Mouse (Mus musculus) heart, embryonic 11.5 days (tissue): ENCODE measurements at regions not wholly inside any gene's neighbourhood (a gene's known extent, or its start where the extent isn't known, plus 50 kb on each side); places are given as distances from the start of the nearest gene placed in this dataset.

ENCODE experiments used
- ATAC-seq: fragments of 200-750 bp; cut with Nextera tagmentation; replicated peaks from 2 replicates; pipeline ENCODE4 v1.8.0; 2017; ENCODE audit warnings: moderate library complexity; ENCODE audit not compliant: insufficient number of reproducible peaks, low FRiP score, low TSS enrichment
- H3K27ac ChIP-seq: fragments of 300-500 bp; sonication (generic); 2 replicates; pipeline ENCODE4 v1.5.1; 2014; ENCODE audit warnings: mild to moderate bottlenecking, low read depth, low read length
- H3K27me3 ChIP-seq: fragments of 300-500 bp; sonication (generic); 2 replicates; pipeline ENCODE4 v1.6.1; 2014; ENCODE audit warnings: mild to moderate bottlenecking, low read length, mixed read lengths; ENCODE audit not compliant: control insufficient read depth, insufficient read depth
- H3K36me3 ChIP-seq: fragments of 300-500 bp; sonication (generic); 2 replicates; pipeline ENCODE4 v1.6.1; 2014; ENCODE audit warnings: mild to moderate bottlenecking, low read length, moderate library complexity, mixed read lengths; ENCODE audit not compliant: control insufficient read depth, insufficient read depth
- H3K4me1 ChIP-seq: fragments of 300-500 bp; sonication (generic); 2 replicates; pipeline ENCODE4 v1.6.1; 2014; ENCODE audit warnings: low read length; ENCODE audit not compliant: control insufficient read depth, insufficient read depth
- H3K4me2 ChIP-seq: fragments of 300-500 bp; sonication (generic); 2 replicates; pipeline ENCODE4 v1.6.1; 2014; ENCODE audit warnings: mild to moderate bottlenecking, moderate library complexity
- H3K4me3 ChIP-seq: fragments of 300-500 bp; sonication (generic); 2 replicates; pipeline ENCODE4 v1.5.1; 2014; ENCODE audit warnings: low read depth, low read length
- H3K9ac ChIP-seq: fragments of 300-500 bp; sonication (generic); 2 replicates; pipeline ENCODE4 v1.6.1; 2014; ENCODE audit warnings: mild to moderate bottlenecking, low read depth, low read length, moderate library complexity
- H3K9me3 ChIP-seq: fragments of 300-500 bp; sonication (generic); replicated peaks from 2 replicates; pipeline ENCODE4 v1.6.1; 2016; ENCODE audit warnings: low read length; ENCODE audit not compliant: control insufficient read depth
- WGBS: fragments of 180-500 bp; shearing (Covaris S2); extraction: QIAGEN DNeasy Blood & Tissue Kit; methylation state at CpG from one replicate; pipeline ENCODE4 v1.1.7; 2014; ENCODE audit not compliant: insufficient replicate concordance; 5-methylcytosine and 5-hydroxymethylcytosine counted together

GRCm38 (mm10) chr3:99047156-99047555 is 93.7 kb upstream of the Wars2 start:
- Histone ChIP-seq H3K9ac (no peak overlapping the region), H3K27me3 (no peaks in the 10 kb centered on the region), H3K27ac (no peak overlapping the region), H3K36me3 (no peaks in the 10 kb centered on the region), H3K4me1 (no peaks in the 10 kb centered on the region), H3K4me3 (no peak overlapping the region), H3K4me2 (no peak overlapping the region), H3K9me3 (no peaks in the 10 kb centered on the region)
- 67% methylated on average over 5 of the region's 5 CpGs for WGBS
- no peak for ATAC-seq

DNA sequence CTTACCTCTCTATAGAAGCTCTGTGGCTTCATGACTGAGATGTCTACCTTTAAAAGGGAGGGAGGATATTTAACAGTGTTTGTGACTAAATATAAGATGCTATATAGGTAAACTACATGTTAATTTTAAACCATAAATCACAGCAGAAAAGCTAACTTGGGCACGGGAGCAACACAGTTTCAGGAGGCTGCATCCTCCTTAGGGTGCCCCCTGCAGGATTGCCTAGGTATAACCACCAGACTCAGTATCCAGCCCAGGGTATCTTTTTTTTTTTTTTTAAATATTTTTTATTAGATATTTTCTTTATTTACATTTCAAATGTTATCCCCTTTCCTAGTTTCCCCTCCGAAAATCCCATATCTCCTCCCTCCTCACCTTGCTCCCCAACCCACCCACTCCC is 91.6 kb upstream of the Wars2 start:
- Histone ChIP-seq H3K9me3 (no peaks in the 10 kb centered on the region), H3K4me1 (no peaks in the 10 kb centered on the region), H3K27me3 (no peaks in the 10 kb centered on the region), H3K27ac (no peak overlapping the region), H3K36me3 (no peaks in the 10 kb centered on the region), H3K4me2 (no peak overlapping the region), H3K9ac (no peak overlapping the region), H3K4me3 (no peak overlapping the region)
- ATAC-seq: no peak
- WGBS: 57% methylated on average over 2 of the region's 2 CpGs

DNA sequence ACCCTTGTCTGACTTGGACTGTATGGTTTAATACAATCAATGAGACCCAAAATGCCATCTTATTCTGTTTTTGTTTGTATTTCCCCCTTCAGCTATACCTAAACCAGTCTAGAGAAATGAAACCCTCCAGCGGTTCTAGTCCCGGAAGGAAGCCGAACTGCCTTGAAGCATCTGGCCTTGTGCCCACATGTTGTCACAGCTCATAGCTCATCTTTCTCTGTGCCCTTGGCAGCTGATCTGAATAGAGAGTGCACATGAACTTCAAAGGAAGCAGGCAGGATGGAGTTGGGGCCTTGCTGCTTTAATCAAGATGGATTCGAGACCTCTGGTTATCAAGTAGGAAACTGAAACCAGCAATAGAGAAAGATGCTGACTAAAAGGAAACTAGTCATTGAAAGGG is 88.7 kb upstream of the Wars2 start:
- no peak overlapping the region for H3K9ac ChIP-seq
- no peak overlapping the region for H3K4me3 ChIP-seq
- H3K4me1 ChIP-seq: no peaks in the 10 kb centered on the region
- H3K36me3 ChIP-seq: no peaks in the 10 kb centered on the region
- no peak overlapping the region for H3K4me2 ChIP-seq
- ATAC-seq: no peak
- no peaks in the 10 kb centered on the region for H3K27me3 ChIP-seq
- no peak overlapping the region for H3K27ac ChIP-seq
- 77% methylated on average over 4 of the region's 4 CpGs for WGBS
- H3K9me3 ChIP-seq: no peaks in the 10 kb centered on the region

DNA sequence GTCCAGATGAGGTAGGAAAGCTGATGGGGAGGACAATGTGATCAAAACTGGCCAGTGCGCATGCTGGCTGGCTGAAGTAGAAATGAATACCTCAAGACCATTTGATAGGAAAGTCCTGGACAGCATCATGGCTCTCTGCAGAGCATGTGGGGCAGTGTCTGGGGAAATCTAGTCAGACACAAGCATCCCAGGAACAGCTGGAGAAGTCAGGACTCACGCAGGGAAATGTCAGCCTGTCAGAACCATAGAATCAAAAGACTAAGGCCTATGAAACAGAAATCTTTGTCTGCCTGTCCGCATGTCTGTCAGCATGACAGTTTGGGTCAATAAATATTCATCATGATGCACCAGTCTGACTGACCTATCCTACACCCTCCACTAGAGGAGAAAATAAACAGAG is 73.7 kb upstream of the Wars2 start:
- 82% methylated on average over 3 of the region's 3 CpGs for WGBS
- H3K4me2 ChIP-seq: no peak overlapping the region
- no peaks in the 10 kb centered on the region for H3K27me3 ChIP-seq
- H3K4me1 ChIP-seq: no peaks in the 10 kb centered on the region
- no peak overlapping the region for H3K27ac ChIP-seq
- no peaks in the 10 kb centered on the region for H3K36me3 ChIP-seq
- H3K4me3 ChIP-seq: no peak overlapping the region
- ATAC-seq: no peak
- H3K9ac ChIP-seq: no peak overlapping the region
- no peaks in the 10 kb centered on the region for H3K9me3 ChIP-seq
